Mouse (Mus musculus) thymus, postnatal 36 days (tissue): Measurements from ENCODE around the gene 6030498E09Rik.

Source experiments
- DNase-seq, 2 experiments: peaks; one replicate each; pipeline ENCODE4 v3.0.0; 2022; ENCODE audit warnings: mixed read lengths in 2 of 2

Gene 6030498E09Rik

DNA sequence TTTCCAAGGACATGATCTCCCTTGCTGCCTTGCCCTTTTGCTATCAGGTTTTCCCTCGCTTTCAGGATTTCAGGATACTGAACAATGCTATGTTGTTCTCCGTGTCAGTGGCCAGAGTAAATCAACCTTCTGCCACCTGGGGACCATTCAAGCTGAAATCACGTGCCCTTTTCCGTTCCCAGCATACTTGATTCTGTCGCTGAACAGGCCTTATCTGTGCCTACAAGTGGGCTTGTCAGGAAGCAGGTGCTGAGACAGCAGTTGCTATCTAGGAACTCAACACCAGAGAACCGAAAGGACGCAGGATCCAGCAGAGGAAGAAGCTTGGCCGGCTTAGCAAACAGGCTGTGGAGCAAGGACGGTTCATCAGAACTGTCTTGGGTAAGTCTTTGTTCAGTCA lies at the start of gene 6030498E09Rik:
Gene 6030498E09Rik, plus strand, starts transcription at position 194 of the 400 bp plus-strand sequence.
- DNase-seq = no peak

DNA sequence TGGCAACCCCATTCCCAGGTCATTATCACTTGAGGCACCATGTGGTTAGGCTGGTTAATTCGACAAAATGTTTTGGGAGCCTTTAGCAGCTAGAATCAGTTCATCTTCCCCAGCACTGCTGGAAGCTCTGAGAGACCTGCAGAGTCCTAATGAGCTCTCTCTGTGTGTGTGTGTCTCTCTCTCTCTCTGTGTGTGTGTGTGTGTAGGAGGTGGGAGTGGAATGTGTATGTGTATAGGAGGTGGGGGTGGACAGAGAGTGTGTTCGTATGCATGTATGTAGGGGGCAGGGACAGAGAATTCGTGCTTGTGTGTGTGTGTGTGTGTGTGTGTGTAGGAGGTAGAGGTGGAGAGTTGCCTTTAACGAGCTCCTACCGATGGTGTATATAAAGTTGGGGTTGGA lies 42.4 kb upstream of the 6030498E09Rik start:
- no peak for DNase-seq

DNA sequence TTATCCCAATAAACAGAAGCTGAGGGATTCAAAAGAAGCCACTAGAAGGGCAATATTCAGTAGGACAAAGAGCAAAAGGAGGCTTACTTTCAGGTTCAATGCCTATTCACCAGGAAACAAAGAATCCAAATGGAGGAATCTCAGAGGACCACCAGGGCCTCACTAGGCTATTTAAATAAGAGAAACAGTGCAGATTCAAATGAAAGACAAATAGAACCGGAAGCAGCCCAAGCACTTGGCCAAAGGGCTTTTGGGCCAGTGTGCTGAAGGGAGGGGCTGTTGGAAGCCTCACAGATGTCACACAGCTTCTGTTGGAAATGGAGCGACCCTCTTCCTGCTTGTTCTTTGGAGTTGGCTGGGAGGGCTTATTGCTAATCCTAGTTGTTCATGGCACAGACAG lies 41.8 kb upstream of the 6030498E09Rik start:
- DNase-seq = no peak

DNA sequence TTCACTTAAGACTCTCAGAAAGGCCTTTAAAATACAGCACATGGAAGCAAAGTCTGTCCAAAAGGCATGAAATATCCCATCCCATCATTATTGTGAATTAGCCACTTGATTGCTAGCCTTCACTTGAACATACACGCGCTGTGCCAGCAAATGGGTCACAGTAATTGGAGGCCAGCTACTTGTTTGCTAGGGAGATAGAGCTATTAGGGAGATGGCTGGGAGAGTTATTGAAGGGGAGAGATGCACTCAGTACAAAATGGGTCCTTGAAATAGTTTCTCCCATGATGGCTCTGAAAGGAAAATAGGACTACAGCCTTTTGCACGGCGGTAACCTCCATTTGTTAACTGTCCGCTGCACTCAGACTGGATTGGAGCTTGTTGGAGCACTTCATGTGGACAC lies 38.8 kb upstream of the 6030498E09Rik start:
- no peak for DNase-seq

DNA sequence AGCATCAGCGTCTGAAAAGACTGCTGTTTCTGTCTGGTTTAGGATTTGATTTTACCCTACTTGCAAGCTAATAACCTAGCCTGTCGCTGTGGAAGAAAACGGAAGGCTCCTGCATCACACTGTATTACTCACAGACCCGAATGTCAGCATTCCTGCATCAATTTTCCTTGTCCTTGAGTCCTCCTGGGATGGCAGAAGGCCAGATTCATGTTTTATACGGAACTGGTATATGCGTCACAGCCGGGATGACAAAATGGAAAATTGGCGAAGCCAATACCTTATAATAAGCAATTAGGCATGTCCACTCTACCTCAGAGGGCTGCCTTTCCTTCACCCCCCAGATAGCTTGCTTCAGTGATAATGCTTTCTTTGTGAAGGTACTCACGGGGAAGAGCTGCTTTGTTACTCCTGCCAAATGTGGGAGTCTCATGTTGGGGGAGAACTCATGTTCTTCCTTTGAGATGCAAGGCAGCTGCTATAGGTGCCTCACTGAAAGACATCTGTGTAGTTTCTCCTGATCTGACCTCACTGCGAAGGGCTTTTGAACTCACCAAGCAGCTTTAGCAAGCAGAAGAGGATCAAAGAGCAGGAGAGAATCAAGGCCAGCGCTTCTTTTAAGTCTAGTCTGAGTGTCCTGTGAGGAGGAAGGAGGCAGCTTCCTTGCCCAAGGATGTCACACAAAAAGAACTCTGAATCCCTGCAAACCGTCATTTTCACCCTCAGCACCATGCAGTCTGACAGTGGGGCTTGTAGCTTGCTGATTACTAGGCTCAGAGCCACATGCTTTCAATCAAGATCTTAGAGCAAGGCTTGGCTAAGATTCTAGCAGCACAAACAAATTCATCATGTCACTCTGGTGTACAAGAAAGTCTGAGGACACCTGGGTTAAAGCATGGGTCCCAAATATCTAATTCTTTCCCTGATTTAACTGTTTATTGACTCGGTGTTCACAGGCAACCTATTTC lies 37.3 kb upstream of the 6030498E09Rik start:
- no peak for DNase-seq

DNA sequence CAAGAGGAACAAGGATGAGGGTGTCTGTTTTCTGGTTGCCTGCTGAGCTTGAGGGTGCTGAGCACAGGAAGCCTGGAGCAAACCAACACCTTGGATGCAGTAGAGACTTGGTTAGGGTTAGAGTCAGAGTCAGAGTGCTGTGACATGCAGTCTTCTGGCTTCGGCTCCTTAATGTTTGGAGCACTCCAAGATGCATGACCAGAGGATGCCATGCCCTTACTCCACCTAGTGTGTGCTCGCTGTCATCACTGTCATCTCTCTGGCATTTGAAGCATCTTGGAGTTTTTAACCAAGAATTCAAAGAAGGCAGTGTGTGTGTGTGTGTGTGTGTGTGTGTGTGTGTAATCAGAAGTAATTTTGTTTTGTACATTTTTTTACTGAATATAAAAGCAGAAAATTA lies 1.0 kb upstream of the 6030498E09Rik start:
- no peak for DNase-seq

DNA sequence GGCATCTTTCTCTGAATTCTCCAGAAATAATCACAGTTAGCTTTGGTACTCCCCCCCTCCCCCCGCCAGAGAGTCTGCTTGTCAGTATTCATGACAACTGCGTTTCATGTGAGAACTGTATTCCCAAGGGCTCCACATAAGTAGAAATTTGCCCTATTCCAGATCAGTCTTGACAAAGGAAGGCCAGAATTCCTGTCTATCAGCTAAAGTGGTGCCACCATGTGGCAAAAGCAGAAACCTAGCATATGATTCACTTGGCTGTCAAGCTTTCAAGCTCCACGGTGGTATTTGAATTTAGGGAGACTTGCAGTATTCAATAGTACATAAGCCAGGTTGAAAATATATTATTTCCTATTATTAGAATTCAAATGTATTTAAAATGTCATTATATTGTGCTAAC lies 585 bp upstream of the 6030498E09Rik start:
- no peak for DNase-seq

DNA sequence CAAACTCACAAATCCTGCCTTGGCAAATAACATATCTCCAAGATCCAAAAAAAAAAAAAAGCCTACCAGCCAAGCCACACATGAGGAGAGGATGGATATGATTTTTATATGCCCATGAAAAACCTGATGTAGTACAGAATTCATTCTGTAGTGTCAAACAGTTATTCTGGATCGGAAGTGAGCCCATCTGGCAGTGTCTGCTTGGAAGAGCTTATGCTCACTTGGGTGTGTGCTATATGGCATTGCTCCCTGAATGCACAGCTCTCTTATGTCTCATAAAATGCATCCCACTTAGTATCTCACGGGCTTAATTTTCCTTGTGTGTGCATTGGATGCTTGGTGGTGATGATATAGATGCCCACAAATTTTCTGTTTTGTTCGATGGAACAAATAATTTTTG lies 21.9 kb downstream of the 6030498E09Rik start:
- DNase-seq = no peak

DNA sequence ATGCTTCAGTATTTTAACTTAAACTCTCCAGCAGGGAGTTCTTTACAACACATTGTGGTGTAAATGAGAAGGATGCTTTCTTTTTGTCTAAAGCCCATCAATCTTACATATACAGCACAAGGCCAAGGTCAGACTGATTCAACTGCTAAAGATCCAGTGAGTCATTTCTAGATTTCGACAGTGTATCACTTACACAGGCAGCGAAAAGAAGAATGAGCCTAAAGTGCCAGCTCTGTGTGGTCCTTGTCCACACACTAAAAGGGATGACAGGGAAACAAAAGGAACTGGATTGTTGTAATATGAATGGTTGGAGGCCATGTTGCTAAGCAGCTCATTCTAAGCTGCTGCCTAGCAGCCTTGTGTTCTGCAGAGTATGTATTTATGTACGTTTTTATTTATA lies 41.5 kb downstream of the 6030498E09Rik start:
- no peak for DNase-seq

DNA sequence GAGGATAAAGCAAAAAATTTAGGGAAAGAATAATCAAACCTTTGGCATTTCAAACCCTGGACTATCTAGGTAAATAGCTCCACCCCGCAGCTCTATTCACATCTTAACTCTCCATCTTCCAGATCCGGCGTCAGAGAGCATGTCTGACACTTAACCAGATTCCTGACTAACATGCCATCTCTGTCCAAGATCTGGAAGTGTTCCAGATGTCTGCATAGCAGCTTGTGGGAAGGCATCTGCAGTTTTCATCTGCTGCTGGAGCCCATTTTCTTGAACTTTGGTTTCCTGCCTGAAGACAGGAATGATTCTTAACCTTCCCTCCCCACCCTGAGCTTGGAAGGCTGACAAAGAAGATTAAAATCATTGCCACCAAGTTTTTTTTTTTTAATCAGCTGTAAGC lies 44.4 kb downstream of the 6030498E09Rik start:
- no peak for DNase-seq

DNA sequence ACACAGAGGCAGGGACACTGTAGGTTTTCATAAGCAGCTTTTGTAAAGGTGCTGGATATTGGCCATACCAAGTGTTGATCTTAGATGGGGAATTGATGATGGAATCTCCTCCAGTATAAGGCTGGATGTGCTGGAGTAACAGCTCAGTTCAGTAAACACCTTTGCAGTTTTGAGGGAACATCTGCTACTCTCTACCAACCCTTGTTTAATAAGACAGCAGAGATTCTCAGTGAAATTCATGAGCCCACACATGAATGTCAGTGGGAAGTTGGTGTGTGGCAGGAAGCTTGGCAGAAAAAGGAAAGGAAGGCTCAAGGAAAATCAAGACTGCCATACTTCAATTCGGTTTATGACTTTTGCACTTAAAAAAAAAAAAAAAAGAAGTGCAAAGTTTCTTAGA lies 186.1 kb downstream of the 6030498E09Rik start:
- DNase-seq = no peak

DNA sequence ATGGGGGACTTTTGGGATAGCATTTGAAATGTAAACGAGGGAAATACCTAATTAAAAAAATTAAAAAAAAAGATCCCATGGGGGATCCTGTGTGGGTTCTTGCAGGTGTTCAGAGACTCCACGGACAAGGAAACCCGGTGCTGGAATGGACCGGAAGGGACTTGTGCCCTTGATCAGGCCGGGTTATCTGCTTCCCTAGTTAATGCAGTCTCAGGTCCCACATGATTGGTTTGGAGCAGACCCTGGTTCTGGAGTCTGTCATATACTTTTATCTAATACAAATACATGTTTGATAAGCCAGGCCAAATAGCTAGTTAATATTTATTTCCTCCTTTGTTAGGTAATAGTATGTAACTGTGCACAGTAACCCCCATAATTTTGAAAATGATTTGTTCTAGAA lies 223.8 kb downstream of the 6030498E09Rik start:
- DNase-seq = no peak
